Mouse (Mus musculus) CD8-positive naive resting alpha-beta T cell, adult 2 months (primary cell): ENCODE measurements around the gene Prss2.
"Not testable (repeated sequence)": the region's sequence is repeated elsewhere in the genome, so short reads cannot be mapped to it uniquely, and the experiment has no call there.

ENCODE experiments used
- DNase-seq, 2 experiments: peaks; one replicate each; pipeline ENCODE4 v3.0.0; 2022; ENCODE audit warnings: low read depth in 2 of 2, low spot score in 2 of 2

Gene Prss2

DNA sequence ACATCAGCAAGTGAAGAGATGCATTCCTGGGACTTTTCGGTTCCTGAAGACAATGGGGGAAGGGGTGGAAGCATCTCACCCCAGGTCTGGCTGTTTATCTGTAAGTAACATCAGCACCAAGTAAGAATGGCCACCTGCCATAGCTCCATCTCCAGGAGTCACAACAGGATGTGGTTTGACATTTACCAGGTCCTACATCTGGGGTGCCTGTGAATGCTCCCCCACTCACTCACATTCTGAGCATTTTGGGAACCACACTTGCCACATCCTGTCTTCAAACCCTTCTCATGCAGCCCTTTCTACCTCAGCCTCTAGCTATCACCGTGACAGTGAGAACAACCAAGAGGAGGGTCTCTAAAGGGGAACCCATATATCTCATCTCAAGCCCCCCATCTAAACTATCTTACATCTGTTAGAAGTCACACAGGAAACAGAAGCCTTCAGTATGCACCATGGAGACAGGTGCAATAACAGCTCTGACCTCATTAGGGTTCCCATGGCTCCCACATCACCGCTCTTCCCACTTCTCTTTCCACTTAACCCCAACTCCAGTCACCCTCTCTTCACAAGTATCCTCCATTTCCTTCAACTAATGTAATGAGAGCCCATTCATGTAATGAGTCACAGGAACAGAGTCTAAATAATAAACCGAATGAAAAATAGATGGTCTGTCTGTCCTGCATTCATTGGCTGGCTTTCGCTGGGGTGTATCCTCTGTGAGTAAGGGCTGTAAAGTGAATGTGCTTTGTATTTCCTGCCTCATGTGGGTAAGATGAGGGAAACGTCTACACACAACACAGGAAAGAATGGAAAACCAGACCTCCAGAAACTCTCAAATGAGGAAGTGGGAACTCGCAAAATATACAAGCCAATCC is 32.9 kb downstream of the Prss2 start:
- peak; percentile 85 to 88 for DNase-seq

GRCm38 (mm10) chr6:41556389-41556788 is 34.8 kb downstream of the Prss2 start:
- no peak for DNase-seq

GRCm38 (mm10) chr6:41557468-41557867 is 35.9 kb downstream of the Prss2 start:
- DNase-seq = no peak

GRCm38 (mm10) chr6:41558271-41558670 is 36.7 kb downstream of the Prss2 start:
- peak in 1 of 2 experiments; percentile 55 for DNase-seq

DNA sequence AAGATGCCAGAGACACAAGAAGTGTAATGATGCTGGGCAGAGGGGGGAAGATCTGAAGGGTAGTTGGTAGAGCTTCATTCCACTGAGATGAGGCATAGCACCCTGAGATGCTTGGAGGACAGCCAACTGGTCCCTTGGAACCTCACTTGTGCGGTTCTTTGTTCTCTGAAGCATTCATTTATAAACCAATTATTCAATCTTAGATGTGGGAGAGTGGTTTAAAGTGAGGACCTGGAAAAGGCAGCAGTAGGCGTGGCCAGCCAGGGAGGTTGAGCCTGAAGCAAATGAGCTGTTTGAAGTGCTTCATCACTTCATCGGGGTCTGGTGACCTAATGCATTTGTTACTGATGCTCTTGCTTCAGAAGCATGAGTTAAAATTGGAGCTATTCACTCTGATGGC is 37.7 kb downstream of the Prss2 start:
- DNase-seq = no peak

GRCm38 (mm10) chr6:41560273-41560672 is 38.7 kb downstream of the Prss2 start:
- DNase-seq = no peak

DNA sequence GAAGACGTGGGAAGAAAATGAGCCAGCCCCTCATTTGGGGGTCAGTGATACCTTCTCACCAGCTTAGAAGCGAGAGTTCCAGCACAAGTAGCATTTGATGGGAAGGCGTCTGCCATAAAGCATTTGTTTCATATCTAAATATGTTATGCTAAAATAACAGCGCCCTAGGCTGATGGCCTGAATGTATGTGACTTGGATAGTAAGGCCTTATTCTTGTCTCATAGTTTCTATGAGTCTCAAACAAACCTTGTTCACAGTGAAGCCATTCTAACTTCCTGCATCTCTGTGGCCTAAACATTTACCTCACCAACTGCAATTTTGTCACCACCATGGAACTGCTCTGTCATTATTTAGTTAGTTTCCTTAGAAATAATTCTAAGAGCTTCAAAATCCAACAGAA is 41.0 kb downstream of the Prss2 start:
- DNase-seq = no peak

DNA sequence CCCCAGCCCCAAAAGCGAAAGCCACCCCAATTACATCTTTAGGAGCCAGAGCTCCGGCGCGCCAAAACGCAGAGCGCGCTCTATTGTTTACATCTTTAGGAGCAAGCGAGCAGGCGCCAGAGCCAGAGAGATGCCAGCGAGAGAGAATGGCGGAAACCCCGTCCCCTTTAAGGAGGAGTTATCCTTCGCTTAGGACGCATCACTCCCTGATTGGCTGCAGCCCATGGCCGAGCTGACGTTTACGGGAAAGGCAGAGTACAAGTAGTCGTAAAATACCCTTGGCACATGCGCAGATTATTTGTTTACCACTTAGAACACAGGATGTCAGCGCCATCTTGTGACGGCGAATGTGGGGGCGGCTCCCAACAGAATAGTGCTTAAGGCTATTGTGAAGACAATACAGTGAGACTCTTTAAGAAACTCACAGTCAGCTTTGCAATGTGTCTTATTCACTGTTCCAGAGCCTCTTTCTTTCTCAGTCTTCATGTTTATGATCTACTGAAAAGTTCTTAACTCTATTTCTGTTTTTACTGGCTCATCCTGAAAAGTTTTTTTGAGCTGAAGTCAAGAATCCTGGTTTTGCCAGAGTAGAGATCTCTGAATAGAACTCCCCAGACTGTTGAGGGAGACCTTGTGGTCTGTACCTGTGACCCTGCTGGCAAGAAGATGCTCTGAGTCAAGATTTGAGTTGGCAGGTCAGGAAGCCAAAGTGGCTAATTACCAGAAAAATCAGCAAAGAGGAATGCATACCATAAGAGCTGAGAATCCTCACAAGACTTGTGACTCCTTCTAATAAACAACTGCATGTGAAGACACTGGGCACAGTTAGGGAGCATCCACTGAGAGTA is 41.7 kb downstream of the Prss2 start:
- DNase-seq = not testable (repeated sequence)

DNA sequence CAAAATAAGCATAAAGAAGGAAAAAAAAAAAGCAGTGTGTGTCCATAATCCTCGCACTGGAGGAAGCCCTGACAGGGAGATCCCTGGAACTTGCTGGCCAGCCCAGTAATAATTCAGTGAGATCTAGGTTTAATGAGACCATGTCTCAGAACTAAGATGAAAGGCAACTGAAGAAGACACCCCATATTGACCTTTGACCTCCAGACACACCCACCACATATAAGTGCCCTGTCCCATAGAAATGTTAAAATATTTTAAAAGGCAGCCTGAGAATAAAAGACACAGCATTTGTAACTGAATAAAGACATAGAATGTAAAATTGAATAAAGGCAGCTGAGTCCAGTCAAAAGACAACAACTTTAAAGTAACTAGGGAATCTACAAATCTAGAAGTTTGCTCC is 43.7 kb downstream of the Prss2 start:
- no peak for DNase-seq

- no peak for DNase-seq
These were observed 45.4 kb downstream of the Prss2 start for GRCm38 (mm10) chr6:41566965-41567364.

- no peak for DNase-seq
These were observed 47.5 kb downstream of the Prss2 start for GRCm38 (mm10) chr6:41569078-41569477.
